Mouse (Mus musculus): ENCODE results near the gene Tent5c. TPM values are rescaled to one million over a fixed set of nuclear protein-coding genes. Genes with fewer than 3 reads are reported as not detected.

Tent5c gene
- total and polyA plus RNA-seq, 3 experiments = 2.0 to 3.6 TPM; not detected in 1

DNA sequence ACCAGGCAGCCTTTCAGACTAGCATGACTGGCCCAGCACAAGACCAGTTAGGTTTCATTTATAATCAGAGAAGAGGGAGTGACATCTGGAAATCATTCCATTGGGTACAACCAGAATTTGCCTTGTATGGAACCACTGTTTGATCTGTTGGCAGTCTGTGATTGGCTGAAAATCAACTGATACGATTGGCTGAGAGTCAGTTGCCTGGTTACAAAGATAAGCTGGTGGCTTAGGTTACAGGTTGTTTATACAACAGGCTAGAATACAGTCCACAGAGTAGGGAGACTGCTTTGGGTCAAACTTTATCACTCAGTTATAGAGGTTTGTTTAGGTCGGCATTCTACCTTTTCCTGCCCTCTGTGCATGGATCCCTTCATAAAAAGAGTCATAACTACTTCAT lies 17.6 kb upstream of the Tent5c start:
- no peak overlapping the region for H3K9ac ChIP-seq (ENCODE audit: control insufficient read depth, low read depth, low read length, poor library complexity, severe bottlenecking)
- H3K9me3 ChIP-seq (replicated peaks; ENCODE audit: insufficient read depth, low read length) = no peaks in the 10 kb centered on the region
- no peak overlapping the region for H3K27ac ChIP-seq (ENCODE audit: control insufficient read depth, low read depth, low read length)
- peak; percentile 48 for DNase-seq (ENCODE audit: low read depth, low spot score)
- TF ChIP-seq MXI1 (IDR thresholded peaks at IDR 0.05; ENCODE audit: low read depth, low read length) (no peak), MEF2A (IDR thresholded peaks at IDR 0.05; ENCODE audit: extremely low read depth, insufficient replicate concordance, low read depth, low read length, poor library complexity, severe bottlenecking) (no peak), ZKSCAN1 (IDR thresholded peaks at IDR 0.05; ENCODE audit: low read depth, low read length) (no peak), E2F4 (IDR thresholded peaks at IDR 0.05; ENCODE audit: borderline replicate concordance, low read depth, low read length) (no peak), MAZ (IDR thresholded peaks at IDR 0.05; ENCODE audit: low read depth, low read length) (no peak), HCFC1 (IDR thresholded peaks at IDR 0.05; ENCODE audit: low read depth, low read length) (no peak), GATA1 (IDR thresholded peaks at IDR 0.05; ENCODE audit: low read depth, low read length) (no peak), TBP (IDR thresholded peaks at IDR 0.05; ENCODE audit: low read depth, low read length) (no peak), POLR2AphosphoS2 (IDR thresholded peaks at IDR 0.05; ENCODE audit: low read length) (no peak), GABPA (IDR thresholded peaks at IDR 0.05; ENCODE audit: low read depth, low read length) (no peak), CHD1 (IDR thresholded peaks at IDR 0.05; ENCODE audit: low read depth, low read length) (no peak), ZC3H11A (IDR thresholded peaks at IDR 0.05; ENCODE audit: low read depth, low read length) (no peak), JUND (IDR thresholded peaks at IDR 0.05; ENCODE audit: low read depth, low read length) (no peak)
- no peaks in the 10 kb centered on the region for H3K79me2 ChIP-seq (ENCODE audit: control insufficient read depth, insufficient read depth, low read length, poor library complexity)
- H3K27me3 ChIP-seq (ENCODE audit: control insufficient read depth in 1 of 2, insufficient read depth in 2 of 2, low read length in 2 of 2) = no peaks in the 10 kb centered on the region
- no peaks in the 10 kb centered on the region for H3K4me1 ChIP-seq (ENCODE audit: control insufficient read depth in 1 of 2, insufficient read depth in 2 of 2, low read length in 2 of 2)
- H3K4me3 ChIP-seq (ENCODE audit: control insufficient read depth in 1 of 2, insufficient read depth in 1 of 2, low read depth in 2 of 2, low read length in 2 of 2) = no peak overlapping the region
- H3K36me3 ChIP-seq (ENCODE audit: control insufficient read depth in 1 of 2, insufficient read depth in 2 of 2, low read length in 2 of 2) = no peaks in the 10 kb centered on the region

DNA sequence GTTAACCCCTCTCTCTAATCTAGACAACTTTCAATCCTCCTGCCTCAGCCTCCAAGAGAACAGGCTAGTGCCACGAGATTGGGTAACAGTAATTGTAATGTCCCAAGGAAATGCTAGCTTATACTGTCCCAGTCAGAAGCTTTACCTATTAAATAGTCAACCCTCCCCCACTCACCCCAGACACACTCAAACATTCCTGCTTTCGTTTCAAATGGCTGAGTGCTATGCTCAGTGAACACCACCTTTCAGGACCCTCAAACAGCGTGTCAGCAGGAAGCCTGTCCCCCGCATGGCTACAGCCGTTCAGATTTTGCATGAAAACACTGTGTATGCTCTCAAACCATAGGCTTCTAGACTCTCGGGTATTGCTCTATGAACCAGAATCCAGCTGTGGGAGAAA lies 14.8 kb upstream of the Tent5c start:
- no peak overlapping the region for H3K4me3 ChIP-seq (ENCODE audit: control insufficient read depth in 1 of 2, insufficient read depth in 1 of 2, low read depth in 2 of 2, low read length in 2 of 2)
- no peaks in the 10 kb centered on the region for H3K4me1 ChIP-seq (ENCODE audit: control insufficient read depth in 1 of 2, insufficient read depth in 2 of 2, low read length in 2 of 2)
- no peak for DNase-seq (ENCODE audit: low read depth, low spot score)
- no peak for TF ChIP-seq ZMIZ1 (IDR thresholded peaks at IDR 0.05; ENCODE audit: low read depth, low read length)
- TF ChIP-seq MXI1 (IDR thresholded peaks at IDR 0.05; ENCODE audit: low read depth, low read length) = no peak
- no peak for TF ChIP-seq JUND (IDR thresholded peaks at IDR 0.05; ENCODE audit: low read depth, low read length)
- TF ChIP-seq MAFK (IDR thresholded peaks at IDR 0.05; ENCODE audit: borderline replicate concordance, low read depth, low read length) = no peak
- no peak for TF ChIP-seq UBTF (IDR thresholded peaks at IDR 0.05; ENCODE audit: borderline replicate concordance, insufficient read depth, low read depth, low read length)
- no peaks in the 10 kb centered on the region for H3K9me3 ChIP-seq (replicated peaks; ENCODE audit: insufficient read depth, low read length)
- H3K36me3 ChIP-seq (ENCODE audit: control insufficient read depth in 1 of 2, insufficient read depth in 2 of 2, low read length in 2 of 2) = no peaks in the 10 kb centered on the region
- no peak overlapping the region for H3K9ac ChIP-seq (ENCODE audit: control insufficient read depth, low read depth, low read length, poor library complexity, severe bottlenecking)
- no peaks in the 10 kb centered on the region for H3K79me2 ChIP-seq (ENCODE audit: control insufficient read depth, insufficient read depth, low read length, poor library complexity)
- no peaks in the 10 kb centered on the region for H3K27me3 ChIP-seq (ENCODE audit: control insufficient read depth in 1 of 2, insufficient read depth in 2 of 2, low read length in 2 of 2)
- H3K27ac ChIP-seq (ENCODE audit: control insufficient read depth, low read depth, low read length) = no peak overlapping the region

Measured in MEL (cell line).